Mouse (Mus musculus) small intestine, adult 2 months (tissue): Measurements from ENCODE around the gene Atp2b4.

Experiments
- CTCF ChIP-seq: fragments of 200-500 bp; IDR thresholded peaks from 2 replicates; pipeline ENCODE4 v1.5.1; 2012; ENCODE audit warnings: low read depth, mild to moderate bottlenecking, control low read depth, inconsistent platforms, low read length, moderate library complexity, mixed read lengths; ENCODE audit not compliant: insufficient replicate concordance, insufficient read length; ENCODE audit errors: extremely low read depth
- POLR2A ChIP-seq: fragments of 200-500 bp; IDR thresholded peaks from 2 replicates; pipeline ENCODE4 v1.6.1; 2012; ENCODE audit warnings: low read depth, mild to moderate bottlenecking, control low read depth, inconsistent platforms, low read length, moderate library complexity

DNA sequence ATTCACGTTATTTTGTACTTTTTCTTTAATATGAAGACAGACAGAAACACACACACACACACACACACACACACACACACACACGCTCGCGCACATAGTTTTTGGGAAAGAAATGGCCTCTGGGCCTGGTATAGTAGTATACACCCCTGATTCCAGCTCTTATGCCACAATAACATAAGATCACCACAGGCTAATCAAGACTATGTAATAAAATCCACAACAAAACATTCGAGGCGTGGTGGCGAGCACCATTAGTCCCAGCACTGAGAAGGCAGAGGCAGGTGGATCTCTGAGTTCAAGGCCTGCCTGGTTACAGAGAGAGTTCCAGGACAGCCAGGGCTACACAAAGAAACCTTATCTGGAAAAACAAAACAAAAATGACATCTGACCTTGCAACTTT is 137.9 kb downstream of the Atp2b4 start:
- TF ChIP-seq CTCF (no peak), POLR2A (no peak)
